Mouse (Mus musculus): ENCODE results near the gene Gosr1. TPM values are rescaled to one million over a fixed set of nuclear protein-coding genes. Genes with fewer than 3 reads are reported as not detected.
A peak's percentile ranks its signal among the peaks of the same experiment; 100 is the strongest.

Gene Gosr1
- total and polyA plus RNA-seq, 2 experiments, result 13.7 to 20.1 TPM

- peak; percentile 68 for DNase-seq (ENCODE audit: extremely low read depth, low read depth, low spot score)
- H3K4me1 ChIP-seq (ENCODE audit: control insufficient read depth, insufficient read depth, low read length), result peaks cover 16% of the 10 kb centered on the region
- no peak for TF ChIP-seq CTCF (IDR thresholded peaks at IDR 0.05; ENCODE audit: low read depth, low read length)
- TF ChIP-seq POLR2A (IDR thresholded peaks at IDR 0.05; ENCODE audit: extremely low read depth, insufficient read depth, low read length), result no peak
- 49% methylated on average over 1 of the region's 1 CpGs for WGBS
- H3K9ac ChIP-seq (ENCODE audit: low read depth, low read length), result no peak overlapping the region
- no peak overlapping the region for H3K4me3 ChIP-seq (ENCODE audit: insufficient read depth, low read depth, low read length)
- no peaks in the 10 kb centered on the region for H3K79me2 ChIP-seq (ENCODE audit: control insufficient read depth, insufficient read depth, low read length)
- no peaks in the 10 kb centered on the region for H3K36me3 ChIP-seq (ENCODE audit: control insufficient read depth, insufficient read depth, low read length)
- H3K27ac ChIP-seq (replicated peaks; ENCODE audit: insufficient read depth, low read depth, low read length), result peak overlapping the region; percentile 24; the same call in 1 of the 2 replicates
- no peaks in the 10 kb centered on the region for H3K27me3 ChIP-seq (ENCODE audit: control insufficient read depth, insufficient read depth, low read length)
Observed at GRCm38 (mm10) chr11:76708881-76709280, 54.5 kb downstream of the Gosr1 start.

GRCm38 (mm10) chr11:76708066-76708465, 55.3 kb downstream of the Gosr1 start:
- peak; percentile 70 for DNase-seq (ENCODE audit: extremely low read depth, low read depth, low spot score)
- H3K79me2 ChIP-seq (ENCODE audit: control insufficient read depth, insufficient read depth, low read length), result no peaks in the 10 kb centered on the region
- 34% methylated on average over 1 of the region's 1 CpGs for WGBS
- no peak overlapping the region for H3K4me3 ChIP-seq (ENCODE audit: insufficient read depth, low read depth, low read length)
- no peak overlapping the region for H3K9ac ChIP-seq (ENCODE audit: low read depth, low read length)
- H3K27ac ChIP-seq (replicated peaks; ENCODE audit: insufficient read depth, low read depth, low read length), result no peak overlapping the region; the same call in 1 of the 2 replicates
- H3K27me3 ChIP-seq (ENCODE audit: control insufficient read depth, insufficient read depth, low read length), result no peaks in the 10 kb centered on the region
- H3K4me1 ChIP-seq (ENCODE audit: control insufficient read depth, insufficient read depth, low read length), result peaks cover 16% of the 10 kb centered on the region
- no peaks in the 10 kb centered on the region for H3K36me3 ChIP-seq (ENCODE audit: control insufficient read depth, insufficient read depth, low read length)
- TF ChIP-seq POLR2A (IDR thresholded peaks at IDR 0.05; ENCODE audit: extremely low read depth, insufficient read depth, low read length) (no peak), CTCF (IDR thresholded peaks at IDR 0.05; ENCODE audit: low read depth, low read length) (no peak)

- Histone ChIP-seq H3K4me3 (ENCODE audit: insufficient read depth, low read depth, low read length) (no peak overlapping the region), H3K4me1 (ENCODE audit: control insufficient read depth, insufficient read depth, low read length) (peaks cover 16% of the 10 kb centered on the region), H3K36me3 (ENCODE audit: control insufficient read depth, insufficient read depth, low read length) (no peaks in the 10 kb centered on the region), H3K27me3 (ENCODE audit: control insufficient read depth, insufficient read depth, low read length) (no peaks in the 10 kb centered on the region), H3K79me2 (ENCODE audit: control insufficient read depth, insufficient read depth, low read length) (no peaks in the 10 kb centered on the region), H3K9ac (ENCODE audit: low read depth, low read length) (no peak overlapping the region), H3K27ac (replicated peaks; ENCODE audit: insufficient read depth, low read depth, low read length) (no peak overlapping the region)
- WGBS, result 77% methylated on average over 3 of the region's 3 CpGs
- TF ChIP-seq CTCF (IDR thresholded peaks at IDR 0.05; ENCODE audit: low read depth, low read length) (no peak), POLR2A (IDR thresholded peaks at IDR 0.05; ENCODE audit: extremely low read depth, insufficient read depth, low read length) (no peak)
- DNase-seq (ENCODE audit: extremely low read depth, low read depth, low spot score), result no peak
Observed at GRCm38 (mm10) chr11:76707656-76708055, 55.7 kb downstream of the Gosr1 start.

GRCm38 (mm10) chr11:76699626-76700025, 63.8 kb downstream of the Gosr1 start:
- Histone ChIP-seq H3K9ac (ENCODE audit: low read depth, low read length) (no peak overlapping the region), H3K27ac (replicated peaks; ENCODE audit: insufficient read depth, low read depth, low read length) (no peak overlapping the region), H3K36me3 (ENCODE audit: control insufficient read depth, insufficient read depth, low read length) (no peaks in the 10 kb centered on the region), H3K4me1 (ENCODE audit: control insufficient read depth, insufficient read depth, low read length) (no peaks in the 10 kb centered on the region), H3K79me2 (ENCODE audit: control insufficient read depth, insufficient read depth, low read length) (no peaks in the 10 kb centered on the region), H3K27me3 (ENCODE audit: control insufficient read depth, insufficient read depth, low read length) (no peaks in the 10 kb centered on the region), H3K4me3 (ENCODE audit: insufficient read depth, low read depth, low read length) (no peak overlapping the region)
- WGBS, result 59% methylated on average over 7 of the region's 9 CpGs
- DNase-seq (ENCODE audit: extremely low read depth, low read depth, low spot score), result no peak
- no peak for TF ChIP-seq POLR2A (IDR thresholded peaks at IDR 0.05; ENCODE audit: extremely low read depth, insufficient read depth, low read length)
- no peak for TF ChIP-seq CTCF (IDR thresholded peaks at IDR 0.05; ENCODE audit: low read depth, low read length)

- Histone ChIP-seq H3K27me3 (ENCODE audit: control insufficient read depth, insufficient read depth, low read length) (no peaks in the 10 kb centered on the region), H3K9ac (ENCODE audit: low read depth, low read length) (no peak overlapping the region), H3K27ac (replicated peaks; ENCODE audit: insufficient read depth, low read depth, low read length) (no peak overlapping the region), H3K4me1 (ENCODE audit: control insufficient read depth, insufficient read depth, low read length) (no peaks in the 10 kb centered on the region), H3K36me3 (ENCODE audit: control insufficient read depth, insufficient read depth, low read length) (no peaks in the 10 kb centered on the region), H3K79me2 (ENCODE audit: control insufficient read depth, insufficient read depth, low read length) (no peaks in the 10 kb centered on the region), H3K4me3 (ENCODE audit: insufficient read depth, low read depth, low read length) (no peak overlapping the region)
- WGBS, result 49% methylated on average over 6 of the region's 6 CpGs
- no peak for TF ChIP-seq POLR2A (IDR thresholded peaks at IDR 0.05; ENCODE audit: extremely low read depth, insufficient read depth, low read length)
- TF ChIP-seq CTCF (IDR thresholded peaks at IDR 0.05; ENCODE audit: low read depth, low read length), result no peak
- DNase-seq (ENCODE audit: extremely low read depth, low read depth, low spot score), result no peak
Observed at GRCm38 (mm10) chr11:76695810-76696209, 67.6 kb downstream of the Gosr1 start.

- Histone ChIP-seq H3K4me1 (ENCODE audit: control insufficient read depth, insufficient read depth, low read length) (no peaks in the 10 kb centered on the region), H3K36me3 (ENCODE audit: control insufficient read depth, insufficient read depth, low read length) (no peaks in the 10 kb centered on the region), H3K4me3 (ENCODE audit: insufficient read depth, low read depth, low read length) (no peak overlapping the region), H3K9ac (ENCODE audit: low read depth, low read length) (no peak overlapping the region), H3K27me3 (ENCODE audit: control insufficient read depth, insufficient read depth, low read length) (no peaks in the 10 kb centered on the region), H3K27ac (replicated peaks; ENCODE audit: insufficient read depth, low read depth, low read length) (no peak overlapping the region), H3K79me2 (ENCODE audit: control insufficient read depth, insufficient read depth, low read length) (no peaks in the 10 kb centered on the region)
- WGBS, result 86% methylated on average over 3 of the region's 3 CpGs
- TF ChIP-seq CTCF (IDR thresholded peaks at IDR 0.05; ENCODE audit: low read depth, low read length), result no peak
- no peak for DNase-seq (ENCODE audit: extremely low read depth, low read depth, low spot score)
Observed at GRCm38 (mm10) chr11:76692096-76692495, 71.3 kb downstream of the Gosr1 start.
